Mouse (Mus musculus) right cerebral cortex, postnatal 14 days (tissue): ENCODE results near the gene Vmn2r71.

Experiments
- DNase-seq: peaks from one replicate; pipeline ENCODE4 v3.0.0; 2022

The Vmn2r71 gene

GRCm38 (mm10) chr7:85562787-85563186 is at the start of gene Vmn2r71:
Gene Vmn2r71 (plus strand): TSS chr7:85563087.
- DNase-seq, result no peak

- no peak for DNase-seq
Observed at GRCm38 (mm10) chr7:85542108-85542507, 20.8 kb upstream of the Vmn2r71 start.

- no peak for DNase-seq
Observed at GRCm38 (mm10) chr7:85543118-85543517, 19.8 kb upstream of the Vmn2r71 start.

GRCm38 (mm10) chr7:85569092-85569491 is 6.2 kb downstream of the Vmn2r71 start, which contains the start of gene Vmn2r70:
Gene Vmn2r70 (minus strand): TSS chr7:85569192.
- no peak for DNase-seq
